In genomic region chr4:53951734-53952109, GRCm38 (mm10) we compare ENCODE assay signal across 16 mouse cellular contexts.
DNase-seq lines count a peak whose midpoint lies in the region; ATAC-seq and TF ChIP-seq lines count a peak whose summit lies in the region.
"Had no signal": no experiment of that assay in that cellular context is flagged by ENCODE, and none has a peak within 500 bp of the region (broad histone marks: within the 10 kb centered on the region; RNA-seq: fewer than 3 reads in every experiment).

No protein-coding gene starts in this region.

- H3K9me3 ChIP-seq in forebrain, embryonic 10.5 days: no peaks in the 10 kb centered on the region
- H3K9me3 ChIP-seq in forebrain, embryonic 13.5 days (replicated peaks): no peaks in the 10 kb centered on the region
- no peaks in the 10 kb centered on the region for H3K9me3 ChIP-seq in intestine, embryonic 16.5 days (ENCODE audit: control insufficient read depth, low read length)
- H3K9me3 ChIP-seq in intestine, postnatal 0 days (ENCODE audit: control insufficient read depth): no peaks in the 10 kb centered on the region
- H3K9me3 ChIP-seq in midbrain, embryonic 10.5 days (replicated peaks): no peaks in the 10 kb centered on the region
- H3K9me3 ChIP-seq: embryonic facial prominence, embryonic 15.5 days had no signal

- H3K27ac ChIP-seq in forebrain, embryonic 10.5 days: peak overlapping the region; percentile 82
- H3K27ac ChIP-seq in forebrain, embryonic 13.5 days: no peak overlapping the region; the same call in 1 of the 2 replicates
- peak overlapping the region; percentile 17; the same call in 1 of the 2 replicates for H3K27ac ChIP-seq in intestine, embryonic 16.5 days (ENCODE audit: low read length)
- H3K27ac ChIP-seq in intestine, postnatal 0 days (ENCODE audit: low read depth, low read length): no peak overlapping the region
- H3K27ac ChIP-seq in midbrain, embryonic 10.5 days (replicated peaks): peak overlapping the region; percentile 78
- H3K27ac ChIP-seq: embryonic facial prominence, embryonic 15.5 days; liver, embryonic 14.5 days had no signal

- DNase-seq in forebrain, embryonic 10.5 days (ENCODE audit: extremely low spot score, low spot score): no peak
- DNase-seq in brain, adult 2 months (ENCODE audit: low read depth, low spot score): peak; percentile 35
- DNase-seq in midbrain, embryonic 10.5 days (ENCODE audit: low spot score): no peak
- DNase-seq in layer of hippocampus, adult 9-11 months: no peak
- no peak for DNase-seq in layer of hippocampus, adult 8-10 months (ENCODE audit: low spot score in 2 of 2)
- DNase-seq: adrenal gland, postnatal 14 days; cerebellum, postnatal 36 days; gastrocnemius, postnatal 14 days; heart, postnatal 4 days; left cerebral cortex, postnatal 4 days; thymus, adult 18-20 months had no signal

- no peak overlapping the region for H3K4me3 ChIP-seq in forebrain, embryonic 10.5 days
- no peak overlapping the region for H3K4me3 ChIP-seq in forebrain, embryonic 13.5 days
- no peak overlapping the region for H3K4me3 ChIP-seq in intestine, embryonic 16.5 days (ENCODE audit: low read length)
- no peak overlapping the region for H3K4me3 ChIP-seq in intestine, postnatal 0 days (ENCODE audit: low read depth, low read length)
- no peak overlapping the region for H3K4me3 ChIP-seq in midbrain, embryonic 10.5 days
- H3K4me3 ChIP-seq: embryonic facial prominence, embryonic 15.5 days had no signal

- H3K4me2 ChIP-seq in forebrain, embryonic 13.5 days: no peak overlapping the region
- H3K4me2 ChIP-seq in intestine, embryonic 16.5 days (ENCODE audit: low read depth, low read length): no peak overlapping the region
- no peak overlapping the region for H3K4me2 ChIP-seq in intestine, postnatal 0 days (replicated peaks; ENCODE audit: low read depth)
- H3K4me2 ChIP-seq: embryonic facial prominence, embryonic 15.5 days had no signal

- no peak overlapping the region for H3K9ac ChIP-seq in forebrain, embryonic 13.5 days
- H3K9ac ChIP-seq in intestine, embryonic 16.5 days (ENCODE audit: low read depth, low read length): no peak overlapping the region
- H3K9ac ChIP-seq in intestine, postnatal 0 days (ENCODE audit: low read depth, low read length): no peak overlapping the region
- H3K9ac ChIP-seq: embryonic facial prominence, embryonic 15.5 days; liver, embryonic 14.5 days had no signal

- no peaks in the 10 kb centered on the region for H3K36me3 ChIP-seq in forebrain, embryonic 10.5 days (replicated peaks)
- H3K36me3 ChIP-seq in forebrain, embryonic 13.5 days (ENCODE audit: poor library complexity, severe bottlenecking): no peaks in the 10 kb centered on the region
- H3K36me3 ChIP-seq in intestine, embryonic 16.5 days (ENCODE audit: control insufficient read depth, insufficient read depth, low read length): no peaks in the 10 kb centered on the region
- no peaks in the 10 kb centered on the region for H3K36me3 ChIP-seq in intestine, postnatal 0 days (ENCODE audit: control insufficient read depth, insufficient read depth)
- no peaks in the 10 kb centered on the region for H3K36me3 ChIP-seq in midbrain, embryonic 10.5 days
- H3K36me3 ChIP-seq: embryonic facial prominence, embryonic 15.5 days had no signal

- H3K4me1 ChIP-seq in forebrain, embryonic 10.5 days: peaks cover 28% of the 10 kb centered on the region
- peaks cover 20% of the 10 kb centered on the region for H3K4me1 ChIP-seq in forebrain, embryonic 13.5 days
- no peaks in the 10 kb centered on the region for H3K4me1 ChIP-seq in intestine, embryonic 16.5 days (ENCODE audit: control insufficient read depth, insufficient read depth, low read length)
- no peaks in the 10 kb centered on the region for H3K4me1 ChIP-seq in intestine, postnatal 0 days (replicated peaks; ENCODE audit: control insufficient read depth, insufficient read depth, low read length)
- peaks cover 27% of the 10 kb centered on the region for H3K4me1 ChIP-seq in midbrain, embryonic 10.5 days

- WGBS in forebrain, embryonic 10.5 days: 52% methylated on average over 5 of the region's 5 CpGs
- WGBS in forebrain, embryonic 13.5 days: 29% methylated on average over 5 of the region's 5 CpGs
- 72% methylated on average over 5 of the region's 5 CpGs for WGBS in intestine, embryonic 16.5 days
- WGBS in intestine, postnatal 0 days: 68% methylated on average over 5 of the region's 5 CpGs
- 44% methylated on average over 5 of the region's 5 CpGs for WGBS in midbrain, embryonic 10.5 days

- no peaks in the 10 kb centered on the region for H3K27me3 ChIP-seq in forebrain, embryonic 10.5 days (ENCODE audit: poor library complexity, severe bottlenecking)
- H3K27me3 ChIP-seq in forebrain, embryonic 13.5 days: no peaks in the 10 kb centered on the region
- no peaks in the 10 kb centered on the region for H3K27me3 ChIP-seq in intestine, embryonic 16.5 days (replicated peaks; ENCODE audit: control insufficient read depth, insufficient read depth, low read length)
- H3K27me3 ChIP-seq in intestine, postnatal 0 days (replicated peaks; ENCODE audit: control insufficient read depth, insufficient read depth, low read length): no peaks in the 10 kb centered on the region
- H3K27me3 ChIP-seq in midbrain, embryonic 10.5 days (ENCODE audit: low read depth, poor library complexity, severe bottlenecking): no peaks in the 10 kb centered on the region
- H3K27me3 ChIP-seq: embryonic facial prominence, embryonic 15.5 days had no signal

- ATAC-seq in forebrain, embryonic 13.5 days: no peak
- no peak for ATAC-seq in intestine, embryonic 16.5 days
- no peak for ATAC-seq in intestine, postnatal 0 days

- no peak for TF ChIP-seq CTCF in intestine, postnatal 0 days (IDR thresholded peaks at IDR 0.05; ENCODE audit: low read depth)

Comparison
In these comparisons a context has a peak if more than half of its experiments do, and no peak if none do; other contexts are left out.
1. H3K27ac ChIP-seq: peak in forebrain, embryonic 10.5 days (single experiment), intestine, embryonic 16.5 days (single experiment) and midbrain, embryonic 10.5 days (single experiment); none in forebrain, embryonic 13.5 days (single experiment) and intestine, postnatal 0 days (single experiment).